Mouse (Mus musculus): ENCODE measurements at regions not wholly inside any gene's neighbourhood (a gene's known extent, or its start where the extent isn't known, plus 50 kb on each side); places are given as distances from the start of the nearest gene placed in this dataset.

- no peak for DNase-seq
These were observed 123.6 kb upstream of the Npvf start for GRCm38 (mm10) chr6:50777827-50778226.

GRCm38 (mm10) chr6:50780677-50781076 lies 126.4 kb upstream of the Npvf start:
- DNase-seq: no peak

- no peak for DNase-seq
These were observed 127.0 kb upstream of the Npvf start for GRCm38 (mm10) chr6:50781271-50781670.

GRCm38 (mm10) chr6:50782221-50782620 lies 128.0 kb upstream of the Npvf start:
- DNase-seq: no peak

GRCm38 (mm10) chr6:50783494-50783893 lies 129.3 kb upstream of the Npvf start:
- no peak for DNase-seq

- no peak for DNase-seq
These were observed 130.1 kb upstream of the Npvf start for GRCm38 (mm10) chr6:50784381-50784780.

GRCm38 (mm10) chr6:50787666-50788065 lies 133.4 kb upstream of the Npvf start:
- no peak for DNase-seq

GRCm38 (mm10) chr6:50799963-50800362 lies 145.7 kb upstream of the Npvf start:
- DNase-seq: no peak

- no peak for DNase-seq
These were observed 148.7 kb upstream of the Npvf start for GRCm38 (mm10) chr6:50802956-50803355.

- no peak for DNase-seq
These were observed 150.3 kb upstream of the Npvf start for GRCm38 (mm10) chr6:50804477-50805005.

GRCm38 (mm10) chr6:50806376-50807077 lies 152.3 kb upstream of the Npvf start:
- DNase-seq: peak; percentile 30

- peak; percentile 55 for DNase-seq
These were observed 153.2 kb upstream of the Npvf start for GRCm38 (mm10) chr6:50807187-50808012.

GRCm38 (mm10) chr6:50808126-50808525 lies 153.9 kb upstream of the Npvf start:
- DNase-seq: peak; percentile 41

GRCm38 (mm10) chr6:50808811-50809668 lies 154.8 kb upstream of the Npvf start:
- DNase-seq: no peak

GRCm38 (mm10) chr6:50809669-50809983 lies 155.4 kb upstream of the Npvf start:
- no peak for DNase-seq

- no peak for DNase-seq
These were observed 160.8 kb upstream of the Npvf start for GRCm38 (mm10) chr6:50814936-50815500.

GRCm38 (mm10) chr6:50815579-50815978 lies 161.3 kb upstream of the Npvf start:
- DNase-seq: no peak

GRCm38 (mm10) chr6:50817430-50817829 lies 163.2 kb upstream of the Npvf start:
- no peak for DNase-seq

- no peak for DNase-seq
These were observed 164.2 kb upstream of the Npvf start for GRCm38 (mm10) chr6:50818433-50818832.

- DNase-seq: no peak
These were observed 164.8 kb upstream of the Npvf start for GRCm38 (mm10) chr6:50818891-50819541.

- no peak for DNase-seq
These were observed 167.4 kb upstream of the Npvf start for GRCm38 (mm10) chr6:50821401-50822235.

Data from adrenal gland, adult 2 months (tissue).